Mouse (Mus musculus): ENCODE results near the gene Cdh18. TPM values are rescaled to one million over a fixed set of nuclear protein-coding genes. Genes with fewer than 3 reads are reported as not detected.

The Cdh18 gene
- polyA plus RNA-seq, 1 experiment from 2014 or later = 0.13 TPM

DNA sequence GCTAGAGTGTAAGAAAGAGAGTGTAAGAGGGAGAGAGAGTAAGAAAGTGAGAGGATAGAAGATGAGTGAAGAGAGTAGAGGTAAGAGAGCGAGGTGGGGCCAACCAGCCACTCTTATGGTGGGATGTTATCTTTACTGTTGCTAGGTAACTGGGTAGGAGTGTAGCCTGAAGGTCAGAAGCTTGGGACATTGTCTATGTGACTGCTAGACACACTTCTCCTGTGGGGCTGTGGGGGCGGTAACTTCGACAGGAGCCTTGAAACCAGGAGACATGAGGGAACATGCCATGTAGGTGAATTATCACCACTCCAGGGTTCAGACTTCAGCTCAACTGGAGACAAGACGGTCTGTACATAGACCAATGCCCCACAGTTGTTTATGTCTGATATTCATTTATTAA is 227.5 kb downstream of the Cdh18 start:
- H3K4me3 ChIP-seq (replicated peaks; ENCODE audit: low read depth, low read length) = no peak overlapping the region
- ATAC-seq (replicated peaks; ENCODE audit: low FRiP score, low read depth) (no peak), DNase-seq (ENCODE audit: low spot score) (no peak)
- H3K9ac ChIP-seq (ENCODE audit: low read depth, low read length) = no peak overlapping the region
- H3K27ac ChIP-seq = no peak overlapping the region
- H3K4me2 ChIP-seq (ENCODE audit: low read length) = no peak overlapping the region
- H3K27me3 ChIP-seq (ENCODE audit: insufficient read depth, low read length) = no peaks in the 10 kb centered on the region
- H3K9me3 ChIP-seq (replicated peaks; ENCODE audit: low read length) = no peaks in the 10 kb centered on the region
- H3K4me1 ChIP-seq (replicated peaks; ENCODE audit: insufficient read depth, low read length) = no peaks in the 10 kb centered on the region
- WGBS = 70% methylated on average over 4 of the region's 4 CpGs
- no peaks in the 10 kb centered on the region for H3K36me3 ChIP-seq (ENCODE audit: insufficient read depth, low read length)
- TF ChIP-seq CTCF (IDR thresholded peaks at IDR 0.05; ENCODE audit: low read depth) = no peak

DNA sequence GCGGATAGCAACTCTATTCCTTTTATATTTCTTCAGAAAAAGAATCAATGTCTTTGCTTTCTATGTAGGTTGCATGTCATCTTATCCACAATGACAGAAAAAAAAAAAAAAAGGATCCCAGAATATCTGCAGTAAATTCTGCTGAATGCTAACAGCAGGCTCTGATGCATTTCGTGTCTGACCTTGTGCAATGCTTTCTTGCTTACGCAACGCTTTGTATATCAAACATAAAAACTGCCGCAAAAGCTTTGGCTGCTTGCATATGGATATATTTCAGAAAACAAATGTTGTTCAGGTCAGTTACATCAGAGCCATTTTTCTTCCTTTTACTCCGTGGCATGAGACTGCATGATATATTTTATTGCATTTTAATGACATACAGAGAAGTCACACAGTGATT is 240.9 kb downstream of the Cdh18 start:
- H3K36me3 ChIP-seq (ENCODE audit: insufficient read depth, low read length) = no peaks in the 10 kb centered on the region
- ATAC-seq (replicated peaks; ENCODE audit: low FRiP score, low read depth) = no peak
- 61% methylated on average over 6 of the region's 6 CpGs for WGBS

DNA sequence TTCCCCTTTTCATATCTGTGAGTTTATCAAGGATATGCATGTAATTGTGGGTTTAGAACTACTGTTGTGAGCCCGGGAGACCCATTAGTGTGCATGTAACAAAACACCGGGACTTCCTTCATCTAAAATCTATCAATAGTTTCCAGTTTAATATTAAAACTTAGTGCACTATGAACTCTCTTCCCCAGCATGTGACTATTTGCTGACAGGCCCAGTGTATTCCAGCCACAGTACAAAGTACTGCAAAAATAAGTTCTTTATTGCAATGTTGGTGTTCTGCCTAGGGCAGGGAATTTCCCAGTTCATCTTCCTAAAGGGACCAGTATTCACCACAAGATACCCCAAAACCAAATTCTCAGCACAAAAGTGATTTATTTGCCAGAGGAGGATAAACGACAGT is 243.0 kb downstream of the Cdh18 start:
- no peaks in the 10 kb centered on the region for H3K9me3 ChIP-seq (replicated peaks; ENCODE audit: low read length)
- no peak overlapping the region for H3K9ac ChIP-seq (ENCODE audit: low read depth, low read length)
- H3K27ac ChIP-seq = no peak overlapping the region
- H3K4me3 ChIP-seq (replicated peaks; ENCODE audit: low read depth, low read length) = no peak overlapping the region
- H3K27me3 ChIP-seq (ENCODE audit: insufficient read depth, low read length) = no peaks in the 10 kb centered on the region
- TF ChIP-seq CTCF (IDR thresholded peaks at IDR 0.05; ENCODE audit: low read depth) = no peak
- no peak overlapping the region for H3K4me2 ChIP-seq (ENCODE audit: low read length)
- WGBS = 78% methylated on average over 3 of the region's 3 CpGs
- H3K36me3 ChIP-seq (ENCODE audit: insufficient read depth, low read length) = no peaks in the 10 kb centered on the region
- no peaks in the 10 kb centered on the region for H3K4me1 ChIP-seq (replicated peaks; ENCODE audit: insufficient read depth, low read length)
- ATAC-seq (replicated peaks; ENCODE audit: low FRiP score, low read depth) (no peak), DNase-seq (ENCODE audit: low spot score) (no peak)

More for the DNA sequence above, 240.9 kb downstream of the Cdh18 start:
- H3K27ac ChIP-seq = no peak overlapping the region
- no peak for DNase-seq (ENCODE audit: low spot score)
- H3K4me2 ChIP-seq (ENCODE audit: low read length) = no peak overlapping the region
- no peak overlapping the region for H3K4me3 ChIP-seq (replicated peaks; ENCODE audit: low read depth, low read length)
- H3K27me3 ChIP-seq (ENCODE audit: insufficient read depth, low read length) = no peaks in the 10 kb centered on the region
- no peak overlapping the region for H3K9ac ChIP-seq (ENCODE audit: low read depth, low read length)
- H3K9me3 ChIP-seq (replicated peaks; ENCODE audit: low read length) = no peaks in the 10 kb centered on the region
- no peak for TF ChIP-seq CTCF (IDR thresholded peaks at IDR 0.05; ENCODE audit: low read depth)
- H3K4me1 ChIP-seq (replicated peaks; ENCODE audit: insufficient read depth, low read length) = no peaks in the 10 kb centered on the region

DNA sequence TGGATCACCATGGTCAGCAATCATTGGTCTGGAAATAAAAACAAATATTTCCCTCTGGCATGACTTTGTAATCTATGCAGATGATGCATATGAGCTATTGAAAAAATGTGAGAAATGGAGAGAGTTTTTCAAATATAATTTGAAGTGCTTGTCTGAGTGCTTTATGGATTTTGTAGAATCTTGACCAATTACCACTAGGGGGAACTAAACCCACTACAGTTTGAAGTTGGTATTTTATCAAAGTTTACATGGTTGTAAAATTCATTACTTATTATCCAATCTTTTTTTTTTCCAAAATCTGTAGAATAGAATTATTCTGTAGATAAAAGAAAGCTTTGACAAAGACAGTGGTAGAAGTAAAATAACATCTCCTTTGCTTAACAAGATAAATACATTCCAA is 284.3 kb downstream of the Cdh18 start:
- Histone ChIP-seq H3K27ac (no peak overlapping the region), H3K4me1 (replicated peaks; ENCODE audit: insufficient read depth, low read length) (no peaks in the 10 kb centered on the region), H3K9me3 (replicated peaks; ENCODE audit: low read length) (no peaks in the 10 kb centered on the region), H3K9ac (ENCODE audit: low read depth, low read length) (no peak overlapping the region), H3K36me3 (ENCODE audit: insufficient read depth, low read length) (no peaks in the 10 kb centered on the region), H3K27me3 (ENCODE audit: insufficient read depth, low read length) (no peaks in the 10 kb centered on the region), H3K4me3 (replicated peaks; ENCODE audit: low read depth, low read length) (no peak overlapping the region), H3K4me2 (ENCODE audit: low read length) (no peak overlapping the region)
- DNase-seq (ENCODE audit: low spot score) = peak; percentile 2
- peak; percentile 45 for TF ChIP-seq CTCF (IDR thresholded peaks at IDR 0.05; ENCODE audit: low read depth)
- ATAC-seq (replicated peaks; ENCODE audit: low FRiP score, low read depth) = no peak

DNA sequence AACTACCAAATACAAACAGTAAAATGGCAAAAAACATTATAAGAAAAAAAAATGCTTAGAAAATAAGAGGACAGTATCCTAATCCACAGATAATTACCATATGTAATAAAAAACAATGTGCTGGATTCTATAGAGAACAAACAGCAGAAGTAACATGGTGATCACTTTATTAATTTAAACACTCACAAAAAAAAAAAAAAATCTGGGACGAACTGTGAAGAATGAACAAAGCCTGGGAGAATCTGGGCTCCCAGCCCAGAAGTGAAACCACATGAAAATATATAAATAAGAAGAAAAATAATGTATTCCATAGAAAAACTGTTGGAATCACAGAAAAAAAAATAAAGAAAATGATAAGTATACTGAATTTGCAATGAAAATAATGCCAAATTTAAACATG is 288.4 kb downstream of the Cdh18 start:
- Histone ChIP-seq H3K36me3 (ENCODE audit: insufficient read depth, low read length) (no peaks in the 10 kb centered on the region), H3K4me1 (replicated peaks; ENCODE audit: insufficient read depth, low read length) (no peaks in the 10 kb centered on the region), H3K4me3 (replicated peaks; ENCODE audit: low read depth, low read length) (no peak overlapping the region), H3K27me3 (ENCODE audit: insufficient read depth, low read length) (no peaks in the 10 kb centered on the region), H3K9ac (ENCODE audit: low read depth, low read length) (no peak overlapping the region), H3K4me2 (ENCODE audit: low read length) (no peak overlapping the region), H3K9me3 (replicated peaks; ENCODE audit: low read length) (no peaks in the 10 kb centered on the region), H3K27ac (no peak overlapping the region)
- TF ChIP-seq CTCF (IDR thresholded peaks at IDR 0.05; ENCODE audit: low read depth) = no peak
- WGBS = 35% methylated on average over 1 of the region's 1 CpGs
- ATAC-seq (replicated peaks; ENCODE audit: low FRiP score, low read depth) (no peak), DNase-seq (ENCODE audit: low spot score) (no peak)

DNA sequence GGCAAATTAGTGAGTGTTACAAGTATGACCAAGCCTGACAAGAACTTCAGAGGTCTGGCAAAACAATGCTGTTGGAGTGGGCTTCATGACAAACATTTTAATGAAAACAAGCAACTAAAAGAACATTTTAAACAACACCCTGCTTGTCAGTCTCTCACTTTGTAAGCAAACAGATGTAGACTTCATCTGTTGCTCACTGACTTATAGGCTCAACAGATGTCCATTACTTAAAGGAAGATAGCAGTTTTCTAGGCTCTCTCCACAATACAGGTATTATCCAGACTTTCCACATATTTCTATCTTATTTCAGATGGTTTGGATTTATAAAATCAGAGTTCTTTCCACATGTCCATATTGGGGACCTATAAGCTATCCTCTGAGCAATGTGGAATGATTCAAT is 308.9 kb downstream of the Cdh18 start:
- DNase-seq (ENCODE audit: low spot score) (no peak), ATAC-seq (replicated peaks; ENCODE audit: low FRiP score, low read depth) (no peak)
- no peak overlapping the region for H3K4me2 ChIP-seq (ENCODE audit: low read length)
- no peak overlapping the region for H3K9ac ChIP-seq (ENCODE audit: low read depth, low read length)
- no peak for TF ChIP-seq CTCF (IDR thresholded peaks at IDR 0.05; ENCODE audit: low read depth)
- no peak overlapping the region for H3K4me3 ChIP-seq (replicated peaks; ENCODE audit: low read depth, low read length)
- H3K9me3 ChIP-seq (replicated peaks; ENCODE audit: low read length) = no peaks in the 10 kb centered on the region
- H3K27ac ChIP-seq = no peak overlapping the region
- H3K36me3 ChIP-seq (ENCODE audit: insufficient read depth, low read length) = no peaks in the 10 kb centered on the region
- no peaks in the 10 kb centered on the region for H3K4me1 ChIP-seq (replicated peaks; ENCODE audit: insufficient read depth, low read length)
- no peaks in the 10 kb centered on the region for H3K27me3 ChIP-seq (ENCODE audit: insufficient read depth, low read length)

DNA sequence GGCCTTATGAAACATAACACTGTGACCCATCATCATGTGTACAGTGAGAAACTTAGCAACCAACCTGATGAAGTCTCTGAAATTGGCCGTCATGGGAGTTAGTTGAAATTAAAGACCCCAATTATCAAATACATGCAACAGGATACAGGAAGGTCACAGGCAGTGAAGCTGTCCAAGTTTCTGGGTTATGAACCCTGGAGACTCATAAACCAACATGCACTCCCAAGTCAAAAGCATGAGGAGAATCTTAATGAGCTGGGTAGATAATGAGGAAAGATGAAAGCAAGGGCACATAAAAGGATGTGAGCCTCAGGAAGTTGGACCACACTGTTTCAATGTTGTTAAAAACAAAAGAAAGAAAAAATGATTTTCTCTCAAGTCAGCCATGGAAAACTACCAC is 321.9 kb downstream of the Cdh18 start:
- H3K4me3 ChIP-seq (replicated peaks; ENCODE audit: low read depth, low read length) = no peak overlapping the region
- H3K36me3 ChIP-seq (ENCODE audit: insufficient read depth, low read length) = no peaks in the 10 kb centered on the region
- ATAC-seq (replicated peaks; ENCODE audit: low FRiP score, low read depth) (no peak), DNase-seq (ENCODE audit: low spot score) (peak; percentile 7)
- 17% methylated on average over 1 of the region's 1 CpGs for WGBS
- no peak overlapping the region for H3K27ac ChIP-seq
- H3K4me1 ChIP-seq (replicated peaks; ENCODE audit: insufficient read depth, low read length) = no peaks in the 10 kb centered on the region
- H3K9ac ChIP-seq (ENCODE audit: low read depth, low read length) = no peak overlapping the region
- no peaks in the 10 kb centered on the region for H3K27me3 ChIP-seq (ENCODE audit: insufficient read depth, low read length)
- H3K4me2 ChIP-seq (ENCODE audit: low read length) = no peak overlapping the region
- no peaks in the 10 kb centered on the region for H3K9me3 ChIP-seq (replicated peaks; ENCODE audit: low read length)
- TF ChIP-seq CTCF (IDR thresholded peaks at IDR 0.05; ENCODE audit: low read depth) = no peak
